Mouse (Mus musculus): ENCODE measurements around the gene Tram2.

The Tram2 gene

GRCm38 (mm10) chr1:20969642-20970041, 109.4 kb downstream of the Tram2 start:
- DNase-seq: no peak

- no peak for DNase-seq
These were observed 124.2 kb downstream of the Tram2 start for GRCm38 (mm10) chr1:20954876-20955275.

GRCm38 (mm10) chr1:20951799-20952198, 127.2 kb downstream of the Tram2 start:
- no peak for DNase-seq

GRCm38 (mm10) chr1:20951300-20951763, 127.7 kb downstream of the Tram2 start, which contains the start of gene Efhc1:
Gene Efhc1, plus strand, starts transcription at chr1:20951626.
- peak; percentile 77 to 78 for DNase-seq
